Mouse (Mus musculus): ENCODE measurements at regions not wholly inside any gene's neighbourhood (a gene's known extent, or its start where the extent isn't known, plus 50 kb on each side); places are given as distances from the start of the nearest gene placed in this dataset.

- DNase-seq (ENCODE audit: low spot score in 2 of 2): no peak
Measured at GRCm38 (mm10) chr17:14501341-14501740, 192.7 kb downstream of the Thbs2 start.

- no peak for DNase-seq (ENCODE audit: low spot score in 2 of 2)
Measured at GRCm38 (mm10) chr17:14497086-14497485, 196.9 kb downstream of the Thbs2 start.

GRCm38 (mm10) chr17:14493751-14494320, 200.2 kb downstream of the Thbs2 start:
- no peak for DNase-seq (ENCODE audit: low spot score in 2 of 2)

GRCm38 (mm10) chr17:14492936-14493335, 201.1 kb downstream of the Thbs2 start:
- no peak for DNase-seq (ENCODE audit: low spot score in 2 of 2)

- DNase-seq (ENCODE audit: low spot score in 2 of 2): no peak
Measured at GRCm38 (mm10) chr17:14481746-14482145, 202.4 kb downstream of the Smoc2 start.

GRCm38 (mm10) chr17:14478938-14479505, 199.7 kb downstream of the Smoc2 start:
- DNase-seq (ENCODE audit: low spot score in 2 of 2): no peak

GRCm38 (mm10) chr17:14476707-14477106, 197.4 kb downstream of the Smoc2 start:
- no peak for DNase-seq (ENCODE audit: low spot score in 2 of 2)

GRCm38 (mm10) chr17:14475778-14476647, 196.7 kb downstream of the Smoc2 start:
- no peak for DNase-seq (ENCODE audit: low spot score in 2 of 2)

GRCm38 (mm10) chr17:14475277-14475676, 196.0 kb downstream of the Smoc2 start:
- no peak for DNase-seq (ENCODE audit: low spot score in 2 of 2)

- no peak for DNase-seq (ENCODE audit: low spot score in 2 of 2)
Measured at GRCm38 (mm10) chr17:14468754-14469488, 189.6 kb downstream of the Smoc2 start.

- DNase-seq (ENCODE audit: low spot score in 2 of 2): no peak
Measured at GRCm38 (mm10) chr17:14455251-14455743, 176.0 kb downstream of the Smoc2 start.
